Mouse (Mus musculus) telencephalon, adult 2 months (tissue): Measurements from ENCODE around the gene Gm37240.
"Not testable (repeated sequence)": the region's sequence is repeated elsewhere in the genome, so short reads cannot be mapped to it uniquely, and the experiment has no call there.

ENCODE experiments used
- DNase-seq: peaks from one replicate; pipeline ENCODE4 v3.0.0-alpha.2; 2011; ENCODE audit warnings: low read depth, low spot score

The Gm37240 gene

DNA sequence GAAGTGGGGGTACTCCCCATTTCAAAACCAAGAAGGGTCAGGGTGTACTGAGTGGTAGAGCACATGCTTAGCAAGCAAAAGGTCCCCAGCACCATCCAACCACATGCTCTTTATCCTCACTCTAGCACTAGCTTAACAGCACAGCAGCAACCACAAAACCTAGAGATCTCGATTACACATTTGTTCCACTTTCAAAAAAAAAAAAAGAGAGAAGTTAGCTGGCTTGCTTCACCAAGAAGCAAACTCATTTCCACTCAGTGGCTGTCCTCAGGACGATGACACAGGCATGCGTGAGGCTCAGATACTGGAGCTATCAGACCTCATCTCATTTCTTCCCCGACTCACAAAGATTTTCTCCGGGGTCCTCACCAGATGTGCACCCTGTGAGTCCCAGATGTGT is 1208.4 kb downstream of the Gm37240 start:
- no peak for DNase-seq

DNA sequence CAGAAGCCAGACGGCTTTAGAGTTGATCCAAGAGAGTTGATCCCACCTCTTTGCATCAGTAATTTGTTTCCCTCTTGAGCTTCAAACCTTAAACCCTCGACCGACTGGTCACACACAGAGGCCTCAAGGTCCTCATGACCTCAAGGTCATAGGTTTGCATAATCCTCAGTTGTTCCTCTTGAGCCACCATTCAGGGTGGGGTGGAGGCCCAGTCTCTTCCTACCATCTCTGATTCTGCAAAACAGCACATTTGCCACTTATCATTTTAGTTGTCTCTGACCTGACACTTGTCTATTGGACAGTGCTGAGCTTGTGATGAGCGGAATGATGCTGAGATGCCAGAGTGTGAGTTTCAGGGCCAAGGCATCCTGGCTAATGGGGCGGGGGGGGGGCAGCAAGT is 1211.6 kb downstream of the Gm37240 start:
- DNase-seq: no peak

DNA sequence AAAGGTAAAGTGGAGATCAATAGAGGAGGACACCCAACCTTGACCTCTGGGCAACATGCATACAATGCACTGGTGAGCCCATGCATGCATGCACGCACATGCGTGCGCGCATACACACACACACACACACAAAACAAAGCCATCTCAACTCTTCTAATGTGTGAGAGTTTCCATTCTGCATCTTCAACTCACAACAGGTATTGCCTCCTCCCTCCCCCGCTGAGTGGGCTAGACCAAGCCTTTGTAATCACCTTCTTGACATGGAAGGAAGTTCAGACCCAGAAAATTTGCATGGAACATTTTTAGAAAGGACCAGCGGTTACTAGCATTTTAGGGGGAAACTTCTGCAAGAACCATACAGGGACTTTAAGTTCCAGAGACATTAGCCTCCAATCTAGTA is 1213.8 kb downstream of the Gm37240 start:
- DNase-seq: no peak

DNA sequence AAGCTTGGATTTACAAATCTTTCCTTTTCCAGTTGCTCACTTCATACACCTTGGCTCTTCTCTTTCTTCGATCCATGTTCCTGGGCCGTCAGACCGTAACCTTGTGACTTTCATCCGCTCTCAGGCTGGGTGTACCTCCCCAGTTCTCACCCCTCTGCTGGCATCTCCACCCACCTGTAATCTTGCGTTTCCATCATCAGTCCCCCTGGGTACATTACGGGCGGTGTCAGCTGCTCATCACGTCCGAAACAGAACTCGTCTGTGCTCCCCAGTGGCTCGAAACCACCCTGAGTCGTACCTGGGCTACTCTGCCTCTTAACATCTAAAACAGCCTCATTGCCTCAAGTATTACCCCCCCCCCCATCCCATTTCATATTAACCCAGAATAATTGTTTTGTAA is 1215.2 kb downstream of the Gm37240 start:
- DNase-seq: no peak

DNA sequence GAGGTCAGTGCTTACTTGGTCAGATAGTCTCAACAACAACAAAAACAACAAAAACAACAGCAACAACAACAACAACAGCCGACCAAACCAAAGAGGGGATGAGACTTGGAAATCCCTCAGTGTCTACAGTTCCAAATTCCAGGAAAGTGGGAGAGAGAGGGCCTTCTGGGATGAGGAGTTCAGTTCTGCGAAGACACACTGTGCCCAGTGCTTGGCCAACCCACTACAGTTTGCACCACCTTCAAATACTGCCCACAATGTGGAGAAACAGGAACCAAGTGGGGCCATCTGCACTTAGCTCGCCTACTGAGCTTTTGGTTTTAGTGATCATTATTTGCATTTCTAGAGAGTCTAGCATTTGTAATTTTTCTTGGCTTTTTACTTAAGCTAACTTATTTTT is 1218.4 kb downstream of the Gm37240 start:
- DNase-seq: no peak

DNA sequence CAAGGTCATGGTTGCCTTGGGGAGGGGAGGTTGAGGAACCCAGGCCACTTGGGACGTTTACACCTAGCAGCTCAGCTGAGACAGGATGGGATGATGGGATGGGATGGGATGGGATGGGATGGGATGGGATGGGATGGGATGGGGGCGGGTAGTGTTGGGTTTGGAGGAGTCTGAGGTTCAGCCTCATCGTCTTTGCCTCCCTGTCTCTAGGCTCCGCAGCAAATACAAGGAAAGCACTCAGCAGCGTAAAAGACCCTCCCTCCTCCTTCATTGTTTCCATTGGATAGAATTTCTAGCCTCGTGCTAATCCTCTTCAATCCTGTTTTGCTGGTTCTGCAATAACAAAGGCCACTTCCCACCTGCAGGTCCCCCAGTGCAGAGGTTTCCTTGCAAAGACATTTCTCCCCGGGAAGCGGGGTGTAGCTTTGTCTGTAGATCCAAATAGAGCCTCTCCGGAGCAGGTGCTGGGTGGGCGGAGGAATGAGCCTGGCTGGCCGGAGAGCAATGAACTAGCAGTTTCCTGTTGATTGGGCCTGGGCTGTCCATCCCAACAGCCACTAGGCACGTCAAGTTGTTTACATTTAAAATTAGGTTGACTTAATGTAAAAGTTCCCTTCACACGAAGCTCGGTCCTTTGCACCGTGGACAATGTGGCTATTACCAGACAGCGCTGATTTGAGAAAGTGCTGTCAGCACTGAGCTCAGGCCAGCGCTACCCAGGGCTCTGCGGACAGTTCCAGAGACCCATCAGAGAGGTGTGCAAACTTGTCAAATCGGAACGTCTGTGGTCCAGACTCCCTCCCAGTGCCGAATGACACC is 1221.9 kb downstream of the Gm37240 start:
- DNase-seq: no peak

GRCm38 (mm10) chr3:84664686-84665085 is 1222.6 kb downstream of the Gm37240 start:
- no peak for DNase-seq

GRCm38 (mm10) chr3:84663858-84664257 is 1223.5 kb downstream of the Gm37240 start:
- DNase-seq: no peak

DNA sequence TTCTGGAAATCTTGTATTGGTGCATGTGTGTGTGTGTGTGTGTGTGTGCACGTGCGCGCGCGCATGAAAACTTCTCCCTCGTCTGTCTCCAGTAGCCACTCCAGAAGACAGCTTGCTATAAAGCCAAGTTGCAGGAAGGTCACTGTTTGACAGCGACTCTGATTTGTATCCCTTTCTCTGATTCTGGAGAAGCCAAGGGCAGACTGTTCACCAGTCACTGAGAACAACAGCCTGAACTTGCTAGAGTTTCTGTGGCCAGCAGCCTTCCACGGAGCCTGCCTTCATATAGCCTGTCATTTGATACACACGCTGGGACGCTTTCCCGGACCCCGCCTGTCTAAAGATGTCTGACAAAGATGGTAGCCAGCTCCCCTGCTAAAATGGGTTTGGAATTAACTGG is 1224.2 kb downstream of the Gm37240 start:
- no peak for DNase-seq

DNA sequence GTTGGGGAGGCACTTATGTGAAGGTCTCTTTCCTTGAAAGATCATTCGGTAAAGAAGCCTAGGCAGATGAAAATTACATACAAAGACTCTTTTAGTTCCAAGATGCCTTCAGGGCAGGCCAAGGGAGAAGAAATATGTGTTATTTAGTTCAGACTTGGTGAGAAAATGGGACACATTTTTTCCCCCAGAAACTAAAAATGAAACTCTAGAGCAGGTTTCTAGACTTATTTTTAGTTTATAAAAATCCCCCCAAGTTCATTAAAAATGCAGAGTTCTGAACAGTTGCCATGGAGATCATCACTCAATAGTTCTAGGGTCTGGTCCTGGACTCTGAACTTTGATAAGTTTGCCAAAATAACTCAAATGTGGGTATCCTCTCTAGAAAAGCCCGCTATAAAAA is 1226.9 kb downstream of the Gm37240 start:
- DNase-seq: no peak

DNA sequence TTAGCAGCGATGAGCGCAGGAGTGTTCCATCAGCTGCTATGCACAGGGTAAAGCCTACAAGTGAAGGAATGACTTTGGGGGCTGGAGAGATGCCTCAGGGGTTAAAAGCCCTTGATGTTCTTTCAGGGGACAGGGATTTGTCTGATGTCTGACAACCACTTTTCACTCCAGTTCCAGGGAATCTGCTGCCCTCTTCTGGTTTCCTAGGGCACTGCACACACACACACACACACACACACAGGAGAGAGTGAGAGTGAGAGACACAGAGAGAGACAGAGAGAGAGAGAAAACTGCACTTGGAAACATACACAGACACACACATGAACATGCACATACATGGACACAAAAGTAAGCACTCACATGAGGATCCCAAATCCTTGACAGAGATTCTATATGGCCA is 1228.4 kb downstream of the Gm37240 start:
- DNase-seq: no peak

- DNase-seq: no peak
Measured at GRCm38 (mm10) chr3:84658017-84658416, 1229.3 kb downstream of the Gm37240 start.

- no peak for DNase-seq
Measured at GRCm38 (mm10) chr3:84657240-84657639, 1230.1 kb downstream of the Gm37240 start.

- DNase-seq: not testable (repeated sequence)
Measured at GRCm38 (mm10) chr3:84655785-84656150, 1231.5 kb downstream of the Gm37240 start.

GRCm38 (mm10) chr3:84654900-84655784 is 1232.2 kb downstream of the Gm37240 start:
- no peak for DNase-seq

- no peak for DNase-seq
Measured at GRCm38 (mm10) chr3:84654246-84654826, 1233.0 kb downstream of the Gm37240 start.

GRCm38 (mm10) chr3:84653557-84654245 is 1233.6 kb downstream of the Gm37240 start:
- no peak for DNase-seq

DNA sequence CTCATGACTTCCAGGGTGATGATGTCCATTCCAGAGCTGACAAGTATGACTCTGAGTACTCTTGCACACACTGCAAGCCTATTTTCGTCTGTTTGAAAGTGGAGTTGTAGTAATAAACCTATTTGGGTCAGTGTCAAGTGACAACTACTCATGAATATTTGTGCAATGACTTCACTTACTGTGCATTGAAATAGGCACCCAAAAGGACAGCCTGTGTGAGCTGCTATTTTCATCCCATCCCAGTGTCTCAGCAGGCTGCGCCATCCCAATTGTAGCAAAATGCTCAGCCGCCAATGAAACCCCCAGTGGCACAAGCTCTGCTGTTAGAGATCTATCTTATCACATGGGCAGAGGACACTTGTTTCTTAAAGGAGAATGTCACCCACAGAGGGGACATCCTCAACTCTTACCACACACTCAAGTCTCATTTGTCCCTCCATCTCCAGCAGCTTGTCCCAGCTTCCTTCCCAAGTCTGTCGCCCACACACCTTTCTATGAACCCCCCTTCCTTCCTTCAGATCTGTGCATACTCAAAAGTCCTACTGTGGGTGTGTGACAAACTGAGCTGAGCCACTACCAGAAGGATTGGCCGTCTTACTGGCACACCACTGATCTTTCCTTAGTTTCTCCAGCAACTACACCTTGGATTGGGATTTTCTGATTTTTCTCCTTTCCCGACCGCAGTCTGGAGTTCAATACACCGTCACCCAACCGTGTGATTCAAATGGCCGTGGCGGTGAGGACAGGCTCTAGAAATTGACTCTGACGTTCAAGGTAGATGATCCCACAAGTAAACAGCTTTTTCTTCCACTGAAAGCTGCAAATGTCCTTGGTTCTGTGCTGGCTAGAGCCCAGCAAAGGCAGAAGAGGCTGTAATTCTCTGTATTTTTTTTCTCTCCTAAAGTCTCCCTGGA is 1234.4 kb downstream of the Gm37240 start:
- DNase-seq: peak; percentile 23

GRCm38 (mm10) chr3:84649578-84650327 is 1237.6 kb downstream of the Gm37240 start:
- no peak for DNase-seq

DNA sequence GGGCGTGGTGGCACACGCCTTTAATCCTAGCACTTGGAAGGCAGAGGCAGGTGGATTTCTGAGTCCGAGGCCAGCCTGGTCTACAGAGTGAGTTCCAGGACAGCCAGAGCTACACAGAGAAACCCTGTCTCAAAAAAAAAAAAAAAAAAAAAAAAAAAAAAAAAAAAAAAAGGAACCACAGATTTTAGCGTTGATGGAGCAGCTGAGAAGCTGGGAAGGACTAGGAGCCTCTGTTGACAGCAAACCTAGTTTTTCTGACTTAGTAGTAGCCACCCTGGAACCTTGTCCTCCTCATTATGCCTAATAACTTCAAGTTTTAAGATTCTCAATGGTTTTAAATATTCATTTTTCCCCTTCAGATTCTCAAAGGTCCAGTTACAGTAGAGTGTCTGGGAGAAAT is 1239.2 kb downstream of the Gm37240 start:
- not testable (repeated sequence) for DNase-seq
